Mouse (Mus musculus): ENCODE measurements at regions not wholly inside any gene's neighbourhood (a gene's known extent, or its start where the extent isn't known, plus 50 kb on each side); places are given as distances from the start of the nearest gene placed in this dataset.

DNA sequence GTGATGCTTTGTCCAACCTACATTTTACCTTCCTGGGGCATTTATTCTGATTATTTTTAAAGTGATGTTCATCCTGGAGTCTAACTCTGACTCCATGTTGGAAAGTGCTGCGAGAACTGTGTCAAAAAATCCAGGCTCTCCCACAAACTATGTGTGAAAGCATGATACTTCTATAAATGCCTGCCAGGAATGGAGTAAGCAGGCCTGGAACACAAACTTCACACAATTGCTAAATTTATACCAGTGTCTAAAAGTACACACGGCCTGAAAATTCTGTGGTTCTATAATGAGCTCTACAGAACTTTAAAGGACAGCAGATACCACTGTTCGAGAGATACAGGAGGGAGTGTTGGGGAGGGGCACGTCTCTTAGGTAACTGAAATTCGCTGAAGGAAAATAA, 96.0 kb upstream of the Negr1 start:
- TF ChIP-seq POLR2A (IDR thresholded peaks at IDR 0.05; ENCODE audit: extremely low read depth, insufficient read depth, low read length) (no peak), CTCF (IDR thresholded peaks at IDR 0.05; ENCODE audit: low read depth, low read length) (no peak)

Measured in liver, adult 2 months (tissue).